Mouse (Mus musculus) lung, embryonic 16.5 days (tissue): ENCODE data around the gene Apoa2. TPM values are rescaled to one million over a fixed set of nuclear protein-coding genes. Genes with fewer than 3 reads are reported as not detected.

Experiments used
- ATAC-seq: fragments of 200-750 bp; cut with Nextera tagmentation; 2 replicates; pipeline ENCODE4 v1.8.0; 2017; ENCODE audit warnings: low read depth, mild to moderate bottlenecking, moderate library complexity
- H3K27ac ChIP-seq: fragments of 300-500 bp; sonication (generic); 2 replicates; pipeline ENCODE4 v1.5.1; 2014; ENCODE audit warnings: mild to moderate bottlenecking, control low read depth, low read length
- H3K27me3 ChIP-seq: fragments of 300-500 bp; sonication (generic); 2 replicates; pipeline ENCODE4 v1.6.1; 2014; ENCODE audit warnings: low read depth, low read length, mixed read lengths; ENCODE audit not compliant: control insufficient read depth, insufficient read depth
- H3K36me3 ChIP-seq: fragments of 300-500 bp; sonication (generic); 2 replicates; pipeline ENCODE4 v1.6.1; 2014; ENCODE audit warnings: low read length; ENCODE audit not compliant: control insufficient read depth, insufficient read depth
- H3K4me1 ChIP-seq: fragments of 300-500 bp; sonication (generic); replicated peaks from 2 replicates; pipeline ENCODE4 v1.6.1; 2014; ENCODE audit warnings: low read length, mixed read lengths; ENCODE audit not compliant: control insufficient read depth, insufficient read depth
- H3K4me2 ChIP-seq: fragments of 300-500 bp; sonication (generic); 2 replicates; pipeline ENCODE4 v1.6.1; 2014; ENCODE audit warnings: low read depth, low read length, control low read depth
- H3K4me3 ChIP-seq: fragments of 300-500 bp; sonication (generic); 2 replicates; pipeline ENCODE4 v1.5.1; 2014; ENCODE audit warnings: mild to moderate bottlenecking, low read length, control low read depth
- H3K9ac ChIP-seq: fragments of 300-500 bp; sonication (generic); 2 replicates; pipeline ENCODE4 v1.6.1; 2014; ENCODE audit warnings: low read length, control low read depth
- H3K9me3 ChIP-seq: fragments of 300-500 bp; sonication (generic); 2 replicates; pipeline ENCODE4 v1.6.1; 2016; ENCODE audit warnings: low read length; ENCODE audit not compliant: control insufficient read depth
- WGBS: fragments of 180-500 bp; shearing (Covaris S2); extraction: QIAGEN DNeasy Blood & Tissue Kit; methylation state at CpG from one replicate; pipeline ENCODE4 v1.1.7; 2014; 5-methylcytosine and 5-hydroxymethylcytosine counted together
- polyA plus RNA-seq: library from polyadenylated mRNA; unstranded; fragments of >200 nt; fragmentation: Nextera tagmentation; extraction: Ambion mirVana; gene quantifications from 2 replicates; pipeline ENCODE4 v1.2.1, GENCODE M21; 2015

Gene Apoa2
- polyA plus RNA-seq, 1 experiment from 2014 or later = 13.3 TPM

DNA sequence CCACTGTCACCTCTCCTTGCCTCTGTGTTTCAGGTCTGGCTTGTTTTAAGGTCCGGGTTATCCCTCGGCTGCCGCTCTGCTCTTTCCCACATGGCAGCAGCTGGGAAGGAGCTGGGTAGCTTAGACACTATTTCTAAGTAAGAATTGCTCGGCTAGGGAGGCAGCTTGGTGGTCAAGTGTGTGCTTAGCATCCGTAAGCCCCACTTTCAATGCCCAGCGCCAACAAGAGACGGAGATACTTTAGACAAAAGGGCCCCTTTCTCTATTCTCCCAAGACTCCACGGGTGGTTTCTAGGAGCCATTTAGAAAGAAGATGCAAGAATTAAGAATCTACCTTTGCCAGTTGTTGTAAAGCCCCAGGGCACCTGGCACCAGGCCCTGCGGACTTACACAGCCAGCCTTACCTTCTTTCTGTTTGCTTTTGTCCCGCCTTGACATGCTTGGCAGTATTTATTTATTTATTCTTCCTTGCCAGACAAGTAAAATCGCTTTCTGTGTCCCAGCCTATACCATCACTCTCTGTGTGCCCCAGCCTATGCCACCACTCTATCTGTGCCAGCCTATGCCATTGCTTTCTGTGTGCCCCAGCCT, 50.4 kb downstream of the Apoa2 start:
- Histone ChIP-seq H3K9me3 (no peaks in the 10 kb centered on the region), H3K36me3 (peaks cover 47% of the 10 kb centered on the region), H3K4me2 (no peak overlapping the region), H3K27me3 (no peaks in the 10 kb centered on the region), H3K9ac (no peak overlapping the region), H3K4me1 (peaks cover 20% of the 10 kb centered on the region), H3K27ac (no peak overlapping the region), H3K4me3 (no peak overlapping the region)
- no peak for ATAC-seq
- 74% methylated on average over 11 of the region's 11 CpGs for WGBS

Other genes starting within 250 kb of the Apoa2 start
- 3.0 and 4.2 TPM in 2 replicates for gene Fcgr2b, start 248.5 kb upstream of the Apoa2 start, polyA plus RNA-seq
- 0.39 and 0.84 TPM in 2 replicates for gene Fcgr4, start 206.1 kb upstream of the Apoa2 start, polyA plus RNA-seq
- 12.7 and 19.3 TPM in 2 replicates for gene Fcgr3, start 160.1 kb upstream of the Apoa2 start, polyA plus RNA-seq
- gene Cfap126, start 111.1 kb upstream of the Apoa2 start, polyA plus RNA-seq = 15.7 and 20.4 TPM in 2 replicates
- 263 and 285 TPM in 2 replicates for gene Sdhc, start 74.5 kb upstream of the Apoa2 start, polyA plus RNA-seq
- 0.78 and 1.3 TPM in 2 replicates for gene Mpz, start 74.3 kb upstream of the Apoa2 start, polyA plus RNA-seq
- 6.6 and 7.2 TPM in 2 replicates for gene Pcp4l1, start 28.8 kb upstream of the Apoa2 start, polyA plus RNA-seq
- 0.19 and 0.23 TPM in 2 replicates for gene Nr1i3, start 11.1 kb upstream of the Apoa2 start, polyA plus RNA-seq
- 32.0 and 33.3 TPM in 2 replicates for gene Tomm40l, start 2.5 kb upstream of the Apoa2 start, polyA plus RNA-seq
- gene Fcer1g, start 9.3 kb downstream of the Apoa2 start, polyA plus RNA-seq = 52.8 and 59.4 TPM in 2 replicates
- gene Adamts4, start 25.4 kb downstream of the Apoa2 start, polyA plus RNA-seq = 8.4 and 9.2 TPM in 2 replicates
- gene Ndufs2, start 26.3 kb downstream of the Apoa2 start, polyA plus RNA-seq = 227 and 230 TPM in 2 replicates
- 92.6 and 98.6 TPM in 2 replicates for gene B4galt3, start 45.3 kb downstream of the Apoa2 start, polyA plus RNA-seq
- 53.9 and 56.8 TPM in 2 replicates for gene Ppox, start 56.1 kb downstream of the Apoa2 start, polyA plus RNA-seq
- gene Usp21, start 62.9 kb downstream of the Apoa2 start, polyA plus RNA-seq = 69.8 and 76.0 TPM in 2 replicates
- 109 and 111 TPM in 2 replicates for gene Ufc1, start 70.0 kb downstream of the Apoa2 start, polyA plus RNA-seq
- 52.0 and 52.1 TPM in 2 replicates for gene Dedd, start 104.1 kb downstream of the Apoa2 start, polyA plus RNA-seq
- gene Nit1, start 120.6 kb downstream of the Apoa2 start, polyA plus RNA-seq = 43.5 and 44.9 TPM in 2 replicates
- 86.4 and 99.8 TPM in 2 replicates for gene Pfdn2, start 120.6 kb downstream of the Apoa2 start, polyA plus RNA-seq
- 3.8 and 4.4 TPM in 2 replicates for gene Klhdc9, start 135.7 kb downstream of the Apoa2 start, polyA plus RNA-seq
- gene Nectin4, start 145.0 kb downstream of the Apoa2 start, polyA plus RNA-seq = 7.4 and 9.4 TPM in 2 replicates
- 2.6 and 3.2 TPM in 2 replicates for gene Arhgap30, start 163.9 kb downstream of the Apoa2 start, polyA plus RNA-seq
- 73.6 and 81.7 TPM in 2 replicates for gene Usf1, start 186.3 kb downstream of the Apoa2 start, polyA plus RNA-seq
- 5.9 and 8.4 TPM in 2 replicates for gene Tstd1, start 193.8 kb downstream of the Apoa2 start, polyA plus RNA-seq
- gene F11r, start 212.5 kb downstream of the Apoa2 start, polyA plus RNA-seq = 134 and 145 TPM in 2 replicates